Mouse (Mus musculus) heart, postnatal 0 days (tissue): ENCODE measurements around the gene Cyp4f16.
"Not testable (repeated sequence)": the region's sequence is repeated elsewhere in the genome, so short reads cannot be mapped to it uniquely, and the experiment has no call there.

Experiments
- CTCF ChIP-seq: IDR thresholded peaks from 2 replicates; pipeline ENCODE4 v1.5.1; 2016; ENCODE audit warnings: antibody characterized with exemption, control low read depth, low read depth
- EP300 ChIP-seq: IDR thresholded peaks from 2 replicates; pipeline ENCODE4 v1.6.1; 2016; ENCODE audit warnings: antibody characterized with exemption, low read depth

GRCm38 (mm10) chr17:32544792-32545191, 8.4 kb downstream of the Cyp4f16 start:
- TF ChIP-seq CTCF, EP300: not testable (repeated sequence)
